Mouse (Mus musculus) embryonic fibroblast, embryonic 13.5 days (primary cell): ENCODE data around the gene Echdc3.

Experiments used
- CTCF ChIP-seq: IDR thresholded peaks from 2 replicates; pipeline ENCODE4 v1.5.1; 2011; ENCODE audit warnings: mild to moderate bottlenecking, control low read depth, low read length, moderate library complexity, borderline replicate concordance; ENCODE audit not compliant: insufficient read depth
- POLR2A ChIP-seq: IDR thresholded peaks from 2 replicates; pipeline ENCODE4 v1.6.1; 2011; ENCODE audit warnings: low read depth, mild to moderate bottlenecking, control low read depth, low read length, moderate library complexity

DNA sequence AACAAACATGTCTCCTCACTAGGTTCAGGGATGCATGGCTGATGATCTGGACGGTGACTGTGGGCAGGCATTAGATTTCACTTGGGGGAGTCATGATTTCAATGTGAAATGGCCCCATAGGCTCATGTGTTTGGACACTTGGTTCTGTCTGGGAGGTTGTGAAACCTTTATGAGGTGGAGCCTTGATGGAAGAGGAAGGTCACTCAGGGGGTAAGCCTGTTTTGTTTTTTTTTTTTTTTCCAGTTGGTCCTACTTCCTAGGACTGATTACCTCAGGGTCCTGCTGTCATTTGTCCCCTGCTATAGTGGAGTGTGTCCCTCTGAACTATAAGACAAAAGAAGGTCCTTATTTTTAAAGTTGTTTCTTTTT lies 33.1 kb downstream of the Echdc3 start:
- TF ChIP-seq CTCF (no peak), POLR2A (no peak)
